Mouse (Mus musculus): ENCODE data around the gene Vmn2r83. TPM values are rescaled to one million over a fixed set of nuclear protein-coding genes. Genes with fewer than 3 reads are reported as not detected.
A peak's percentile ranks its signal among the peaks of the same experiment; 100 is the strongest.

Vmn2r83 gene
- polyA plus RNA-seq, 1 experiment, result not detected

DNA sequence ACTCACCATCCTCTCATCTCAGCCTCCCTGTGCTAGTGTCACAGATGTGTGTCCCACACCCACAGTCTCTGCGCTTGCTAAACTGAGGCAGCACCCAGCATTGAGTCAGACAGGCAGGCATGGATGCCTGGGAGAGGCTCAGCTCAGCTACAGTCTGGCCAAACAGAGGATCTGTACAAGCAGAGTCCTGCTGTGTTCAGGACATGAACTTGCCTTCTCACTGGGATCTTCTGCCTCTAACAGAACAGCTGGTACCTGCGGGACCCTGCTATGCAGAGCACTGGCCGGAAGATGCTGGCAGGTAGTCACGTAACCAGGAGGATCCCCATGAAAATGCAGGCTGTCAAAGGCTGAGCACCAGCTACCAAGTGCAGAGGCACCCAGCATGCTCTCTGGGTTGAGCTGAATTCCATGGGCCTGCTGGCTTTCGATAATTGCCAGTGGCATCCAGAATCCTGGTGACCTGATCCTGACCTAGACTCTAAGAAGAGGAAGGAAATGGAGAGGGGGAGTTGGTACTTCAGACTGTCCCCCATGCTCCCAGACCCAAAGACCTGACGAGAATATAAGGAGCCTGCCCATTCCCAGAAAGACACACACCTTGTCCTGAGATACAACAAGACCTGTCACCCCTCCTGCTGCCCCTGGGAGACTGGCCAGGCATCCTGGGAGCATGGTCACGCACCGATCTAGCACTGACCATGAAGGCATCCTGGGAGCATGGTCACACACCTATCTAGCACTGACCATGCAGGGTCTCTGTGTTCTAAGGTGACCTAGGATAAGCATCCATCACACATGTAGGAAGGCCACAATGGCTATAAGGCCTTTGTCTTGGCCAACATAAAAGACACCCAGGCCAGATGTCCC, 57.2 kb downstream of the Vmn2r83 start:
- no peak for TF ChIP-seq POLR2A (IDR thresholded peaks at IDR 0.05; ENCODE audit: control insufficient read depth, low read depth, low read length)
- no peak for TF ChIP-seq CTCF (IDR thresholded peaks at IDR 0.05; ENCODE audit: control insufficient read depth, insufficient read depth, insufficient replicate concordance, low read depth, low read length)
- no peaks in the 10 kb centered on the region for H3K4me1 ChIP-seq (ENCODE audit: control insufficient read depth, insufficient read depth, low read length)
- no peak overlapping the region for H3K27ac ChIP-seq (ENCODE audit: control insufficient read depth, insufficient read depth, low read depth, low read length)
- no peaks in the 10 kb centered on the region for H3K36me3 ChIP-seq (ENCODE audit: control insufficient read depth, insufficient read depth, low read length)
- peak overlapping the region; percentile 44 for H3K4me3 ChIP-seq (ENCODE audit: control insufficient read depth, low read depth, low read length)
- no peaks in the 10 kb centered on the region for H3K27me3 ChIP-seq (ENCODE audit: control insufficient read depth, insufficient read depth, low read length)

DNA sequence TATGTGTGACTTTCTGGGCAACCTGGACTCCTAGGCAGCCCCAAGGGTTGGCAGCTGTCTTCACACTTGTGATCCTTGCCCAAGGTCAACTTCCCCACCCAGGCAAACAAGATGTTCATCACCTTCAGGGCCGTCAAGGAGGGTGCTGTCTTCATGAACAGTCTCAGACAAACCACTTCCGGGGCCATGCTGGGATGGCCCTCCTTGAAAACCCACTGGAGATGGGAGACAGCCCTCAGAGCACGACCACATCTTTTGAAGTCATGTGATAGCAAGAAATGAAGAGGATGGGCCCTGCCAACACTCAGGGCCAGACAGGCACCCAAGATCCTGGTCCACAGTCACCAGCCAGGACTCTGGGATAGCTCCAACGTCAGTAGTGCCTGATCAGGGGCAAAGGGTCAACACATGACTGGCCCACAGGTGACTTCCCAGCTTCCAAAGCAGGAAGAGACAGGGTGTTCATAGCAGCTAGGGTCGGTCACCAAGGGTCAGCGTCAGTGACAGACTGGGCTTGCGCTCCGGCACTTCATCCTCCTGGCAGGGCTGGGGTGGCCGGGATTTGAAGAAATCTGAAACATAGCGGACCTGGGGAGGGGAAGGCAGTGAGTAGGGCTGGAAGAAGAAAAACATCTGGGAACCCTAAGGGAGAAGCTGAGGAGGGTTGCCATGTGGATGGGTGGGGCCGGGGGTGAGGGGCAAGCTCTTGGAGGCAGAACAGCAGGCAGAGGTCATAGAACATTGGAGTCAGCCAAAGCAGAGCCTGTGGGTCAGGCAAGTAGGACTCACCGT, 58.3 kb downstream of the Vmn2r83 start:
- no peak for TF ChIP-seq POLR2A (IDR thresholded peaks at IDR 0.05; ENCODE audit: control insufficient read depth, low read depth, low read length)
- no peak for TF ChIP-seq CTCF (IDR thresholded peaks at IDR 0.05; ENCODE audit: control insufficient read depth, insufficient read depth, insufficient replicate concordance, low read depth, low read length)
- Histone ChIP-seq H3K4me3 (ENCODE audit: control insufficient read depth, low read depth, low read length) (no peak overlapping the region), H3K27me3 (ENCODE audit: control insufficient read depth, insufficient read depth, low read length) (no peaks in the 10 kb centered on the region), H3K4me1 (ENCODE audit: control insufficient read depth, insufficient read depth, low read length) (no peaks in the 10 kb centered on the region), H3K36me3 (ENCODE audit: control insufficient read depth, insufficient read depth, low read length) (no peaks in the 10 kb centered on the region), H3K27ac (ENCODE audit: control insufficient read depth, insufficient read depth, low read depth, low read length) (no peak overlapping the region)

DNA sequence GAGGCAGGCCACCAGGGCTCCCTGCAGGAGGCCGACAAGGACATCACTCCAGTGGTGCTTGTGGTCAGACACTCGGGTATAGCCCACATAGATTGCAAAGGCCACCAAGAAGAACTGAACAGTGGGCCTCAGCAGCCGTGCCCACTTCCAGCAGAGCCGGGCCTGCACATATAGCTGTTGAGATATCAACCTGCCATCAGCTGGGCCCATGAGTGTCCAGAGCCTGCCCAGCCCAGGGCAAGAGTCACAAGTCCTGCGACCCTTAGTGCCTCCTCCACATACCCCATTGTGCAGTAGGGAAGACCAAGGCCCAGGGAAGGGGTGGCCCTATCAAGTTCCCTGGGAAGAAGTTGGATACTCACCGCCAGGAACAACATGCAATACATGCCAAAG, 58.9 kb downstream of the Vmn2r83 start:
- Histone ChIP-seq H3K4me3 (ENCODE audit: control insufficient read depth, low read depth, low read length) (no peak overlapping the region), H3K27me3 (ENCODE audit: control insufficient read depth, insufficient read depth, low read length) (no peaks in the 10 kb centered on the region), H3K27ac (ENCODE audit: control insufficient read depth, insufficient read depth, low read depth, low read length) (no peak overlapping the region), H3K4me1 (ENCODE audit: control insufficient read depth, insufficient read depth, low read length) (no peaks in the 10 kb centered on the region), H3K36me3 (ENCODE audit: control insufficient read depth, insufficient read depth, low read length) (no peaks in the 10 kb centered on the region)
- TF ChIP-seq CTCF (IDR thresholded peaks at IDR 0.05; ENCODE audit: control insufficient read depth, insufficient read depth, insufficient replicate concordance, low read depth, low read length), result no peak
- TF ChIP-seq POLR2A (IDR thresholded peaks at IDR 0.05; ENCODE audit: control insufficient read depth, low read depth, low read length), result no peak

DNA sequence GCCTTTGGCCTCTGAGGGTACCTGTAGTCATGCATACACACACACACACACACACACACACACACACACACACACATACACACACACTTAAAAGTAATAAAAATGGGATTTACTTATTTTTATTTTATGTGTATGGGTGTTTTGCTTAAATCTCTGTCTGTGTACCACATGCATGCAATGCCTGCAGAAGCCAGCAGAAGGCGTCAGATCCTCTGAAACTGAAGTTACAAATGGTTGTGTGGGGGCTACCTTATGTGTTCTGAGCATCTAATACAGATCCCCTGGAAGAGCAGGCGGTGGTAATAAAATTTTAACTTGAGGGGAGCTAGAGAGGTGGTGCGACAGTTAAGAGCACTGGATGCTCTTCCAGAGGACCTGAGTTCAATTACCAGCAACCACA, 59.5 kb downstream of the Vmn2r83 start:
- no peak overlapping the region for H3K27ac ChIP-seq (ENCODE audit: control insufficient read depth, insufficient read depth, low read depth, low read length)
- H3K4me3 ChIP-seq (ENCODE audit: control insufficient read depth, low read depth, low read length), result no peak overlapping the region
- TF ChIP-seq POLR2A (IDR thresholded peaks at IDR 0.05; ENCODE audit: control insufficient read depth, low read depth, low read length) (no peak), CTCF (IDR thresholded peaks at IDR 0.05; ENCODE audit: control insufficient read depth, insufficient read depth, insufficient replicate concordance, low read depth, low read length) (no peak)
- H3K36me3 ChIP-seq (ENCODE audit: control insufficient read depth, insufficient read depth, low read length), result no peaks in the 10 kb centered on the region
- H3K27me3 ChIP-seq (ENCODE audit: control insufficient read depth, insufficient read depth, low read length), result no peaks in the 10 kb centered on the region
- H3K4me1 ChIP-seq (ENCODE audit: control insufficient read depth, insufficient read depth, low read length), result peaks cover 5% of the 10 kb centered on the region

DNA sequence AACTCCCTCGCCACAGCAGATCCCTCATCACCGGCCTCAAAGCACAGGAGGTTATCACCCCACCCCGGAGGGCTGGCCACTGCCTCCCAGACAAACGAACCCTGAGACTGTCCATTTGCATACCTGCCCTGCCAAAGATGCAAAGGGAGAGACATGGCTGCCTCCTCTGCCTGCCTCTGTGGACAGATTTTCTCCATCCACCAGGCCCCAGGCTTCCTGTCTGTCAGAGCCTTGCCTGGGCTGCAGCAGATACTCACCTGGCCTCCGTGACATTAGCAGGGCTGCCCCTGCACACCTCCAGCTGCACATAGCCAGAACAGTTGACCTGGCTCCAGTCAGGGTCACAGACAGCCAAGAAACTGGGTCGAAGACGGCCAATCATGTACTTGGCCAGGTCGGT, 61.7 kb downstream of the Vmn2r83 start:
- Histone ChIP-seq H3K36me3 (ENCODE audit: control insufficient read depth, insufficient read depth, low read length) (no peaks in the 10 kb centered on the region), H3K27me3 (ENCODE audit: control insufficient read depth, insufficient read depth, low read length) (no peaks in the 10 kb centered on the region), H3K4me1 (ENCODE audit: control insufficient read depth, insufficient read depth, low read length) (peaks cover 13% of the 10 kb centered on the region), H3K4me3 (ENCODE audit: control insufficient read depth, low read depth, low read length) (no peak overlapping the region), H3K27ac (ENCODE audit: control insufficient read depth, insufficient read depth, low read depth, low read length) (no peak overlapping the region)
- TF ChIP-seq POLR2A (IDR thresholded peaks at IDR 0.05; ENCODE audit: control insufficient read depth, low read depth, low read length), result no peak
- no peak for TF ChIP-seq CTCF (IDR thresholded peaks at IDR 0.05; ENCODE audit: control insufficient read depth, insufficient read depth, insufficient replicate concordance, low read depth, low read length)

DNA sequence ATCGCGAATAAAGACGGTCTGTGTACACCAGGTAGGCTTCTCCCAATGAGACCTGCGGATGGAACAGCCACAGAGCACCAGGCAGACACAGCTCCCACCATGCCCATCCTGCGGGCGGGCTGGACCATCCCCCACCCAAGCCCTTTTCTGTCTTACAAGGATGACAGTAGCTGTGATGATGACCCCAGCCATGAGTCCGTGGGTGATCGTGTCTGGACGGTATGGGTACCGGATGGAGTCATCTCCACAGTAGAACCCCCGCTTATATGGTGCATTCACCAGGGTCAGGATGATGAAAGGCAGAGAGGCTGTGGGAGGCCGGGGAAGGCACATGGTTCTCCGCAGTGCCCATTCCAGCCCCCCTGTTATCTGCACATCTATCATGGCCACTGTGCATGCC, 62.2 kb downstream of the Vmn2r83 start:
- H3K36me3 ChIP-seq (ENCODE audit: control insufficient read depth, insufficient read depth, low read length), result no peaks in the 10 kb centered on the region
- H3K27me3 ChIP-seq (ENCODE audit: control insufficient read depth, insufficient read depth, low read length), result no peaks in the 10 kb centered on the region
- TF ChIP-seq CTCF (IDR thresholded peaks at IDR 0.05; ENCODE audit: control insufficient read depth, insufficient read depth, insufficient replicate concordance, low read depth, low read length), result no peak
- TF ChIP-seq POLR2A (IDR thresholded peaks at IDR 0.05; ENCODE audit: control insufficient read depth, low read depth, low read length), result no peak
- no peak overlapping the region for H3K27ac ChIP-seq (ENCODE audit: control insufficient read depth, insufficient read depth, low read depth, low read length)
- H3K4me3 ChIP-seq (ENCODE audit: control insufficient read depth, low read depth, low read length), result no peak overlapping the region
- peaks cover 13% of the 10 kb centered on the region for H3K4me1 ChIP-seq (ENCODE audit: control insufficient read depth, insufficient read depth, low read length)

DNA sequence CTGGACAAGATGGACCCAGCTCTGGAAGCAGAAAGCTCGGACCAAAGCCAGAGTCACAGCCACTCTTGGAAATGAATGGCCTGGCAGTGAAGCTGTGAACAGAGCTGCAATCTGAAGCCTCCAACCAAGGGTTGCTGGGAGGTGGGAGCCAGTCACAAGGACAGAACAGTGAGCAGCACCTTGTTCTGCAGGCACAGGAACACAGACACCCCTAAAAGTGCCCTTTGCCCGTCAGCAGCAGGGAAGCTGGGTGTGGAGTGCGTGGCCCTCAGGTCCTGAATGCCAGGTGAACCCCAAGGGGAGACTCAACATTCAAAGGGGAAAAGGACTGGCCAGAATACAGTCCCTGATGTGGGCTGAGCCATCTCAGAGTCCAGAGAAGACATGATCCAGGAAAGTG, 63.1 kb downstream of the Vmn2r83 start:
- no peak for TF ChIP-seq POLR2A (IDR thresholded peaks at IDR 0.05; ENCODE audit: control insufficient read depth, low read depth, low read length)
- TF ChIP-seq CTCF (IDR thresholded peaks at IDR 0.05; ENCODE audit: control insufficient read depth, insufficient read depth, insufficient replicate concordance, low read depth, low read length), result no peak
- Histone ChIP-seq H3K27me3 (ENCODE audit: control insufficient read depth, insufficient read depth, low read length) (no peaks in the 10 kb centered on the region), H3K4me1 (ENCODE audit: control insufficient read depth, insufficient read depth, low read length) (peaks cover 13% of the 10 kb centered on the region), H3K4me3 (ENCODE audit: control insufficient read depth, low read depth, low read length) (no peak overlapping the region), H3K27ac (ENCODE audit: control insufficient read depth, insufficient read depth, low read depth, low read length) (no peak overlapping the region), H3K36me3 (ENCODE audit: control insufficient read depth, insufficient read depth, low read length) (no peaks in the 10 kb centered on the region)

All from testis, adult 2 months (tissue).